Mouse (Mus musculus): ENCODE results near the gene Add3.

The Add3 gene

GRCm38 (mm10) chr19:53263859-53264733, 123.9 kb downstream of the Add3 start:
- peak; percentile 66 for DNase-seq (ENCODE audit: low read depth, low spot score)

GRCm38 (mm10) chr19:53264821-53265727, 124.8 kb downstream of the Add3 start:
- DNase-seq (ENCODE audit: low read depth, low spot score): peak; percentile 60

GRCm38 (mm10) chr19:53267305-53267704, 127.1 kb downstream of the Add3 start:
- no peak for DNase-seq (ENCODE audit: low read depth, low spot score)

GRCm38 (mm10) chr19:53273055-53273722, 132.9 kb downstream of the Add3 start:
- DNase-seq (ENCODE audit: low read depth, low spot score): peak; percentile 81

GRCm38 (mm10) chr19:53273781-53274428, 133.7 kb downstream of the Add3 start:
- no peak for DNase-seq (ENCODE audit: low read depth, low spot score)

- DNase-seq (ENCODE audit: low read depth, low spot score): no peak
These were observed 135.0 kb downstream of the Add3 start for GRCm38 (mm10) chr19:53275204-53275603.

GRCm38 (mm10) chr19:53276902-53277707, 136.9 kb downstream of the Add3 start:
- no peak for DNase-seq (ENCODE audit: low read depth, low spot score)

- no peak for DNase-seq (ENCODE audit: low read depth, low spot score)
These were observed 138.5 kb downstream of the Add3 start for GRCm38 (mm10) chr19:53278491-53279415.

GRCm38 (mm10) chr19:53280254-53280653, 140.0 kb downstream of the Add3 start:
- no peak for DNase-seq (ENCODE audit: low read depth, low spot score)

GRCm38 (mm10) chr19:53282571-53282970, 142.3 kb downstream of the Add3 start:
- no peak for DNase-seq (ENCODE audit: low read depth, low spot score)

- DNase-seq (ENCODE audit: low read depth, low spot score): no peak
These were observed 143.5 kb downstream of the Add3 start for GRCm38 (mm10) chr19:53283742-53284141.

- no peak for DNase-seq (ENCODE audit: low read depth, low spot score)
These were observed 144.3 kb downstream of the Add3 start for GRCm38 (mm10) chr19:53284268-53285208.

- DNase-seq (ENCODE audit: low read depth, low spot score): no peak
These were observed 156.3 kb downstream of the Add3 start for GRCm38 (mm10) chr19:53296331-53297254.

All from CD4-positive, CD25-positive, alpha-beta regulatory T cell, adult 2 months (primary cell).